Mouse (Mus musculus) liver, postnatal 0 days (tissue): ENCODE measurements at regions not wholly inside any gene's neighbourhood (a gene's known extent, or its start where the extent isn't known, plus 50 kb on each side); places are given as distances from the start of the nearest gene placed in this dataset.
A peak's percentile ranks its signal among the peaks of the same experiment; 100 is the strongest.

ENCODE experiments used
- ATAC-seq: fragments of 200-750 bp; cut with Nextera tagmentation; 2 replicates; pipeline ENCODE4 v1.8.0; 2017; ENCODE audit warnings: mild to moderate bottlenecking, moderate library complexity
- DNase-seq: peaks from one replicate; pipeline ENCODE4 v3.0.0-alpha.2; 2016
- H3K27ac ChIP-seq: fragments of 300-500 bp; sonication (generic); 2 replicates; pipeline ENCODE4 v1.5.1; 2014; ENCODE audit warnings: antibody characterized with exemption, moderate library complexity, mild to moderate bottlenecking, low read depth
- H3K27me3 ChIP-seq: fragments of 300-500 bp; sonication (generic); 2 replicates; pipeline ENCODE4 v1.6.1; 2014; ENCODE audit warnings: low read length, control low read depth, mixed read lengths; ENCODE audit not compliant: insufficient read depth
- H3K36me3 ChIP-seq: fragments of 300-500 bp; sonication (generic); replicated peaks from 2 replicates; pipeline ENCODE4 v1.6.1; 2014; ENCODE audit warnings: mild to moderate bottlenecking, control low read depth, low read length, moderate library complexity, mixed read lengths; ENCODE audit not compliant: insufficient read depth
- H3K4me1 ChIP-seq: fragments of 300-500 bp; sonication (generic); 2 replicates; pipeline ENCODE4 v1.6.1; 2014; ENCODE audit warnings: antibody characterized with exemption, mild to moderate bottlenecking, control low read depth; ENCODE audit not compliant: insufficient read depth
- H3K4me2 ChIP-seq: fragments of 300-500 bp; sonication (generic); 2 replicates; pipeline ENCODE4 v1.6.1; 2014; ENCODE audit warnings: low read depth, mild to moderate bottlenecking, low read length, moderate library complexity, mixed read lengths
- H3K4me3 ChIP-seq: fragments of 300-500 bp; sonication (generic); 2 replicates; pipeline ENCODE4 v1.5.1; 2014; ENCODE audit warnings: low read depth, low read length
- H3K9ac ChIP-seq: fragments of 300-500 bp; sonication (generic); replicated peaks from 2 replicates; pipeline ENCODE4 v1.6.1; 2014; ENCODE audit warnings: mild to moderate bottlenecking, moderate library complexity
- H3K9me3 ChIP-seq: fragments of 300-500 bp; sonication (generic); 2 replicates; pipeline ENCODE4 v1.6.1; 2016; ENCODE audit warnings: mild to moderate bottlenecking, control low read depth, low read length, mixed read lengths
- CTCF ChIP-seq: sonication (generic); IDR thresholded peaks from 2 replicates; pipeline ENCODE4 v1.5.1; 2016; ENCODE audit warnings: antibody characterized with exemption, low read depth
- EP300 ChIP-seq: IDR thresholded peaks from 2 replicates; pipeline ENCODE4 v1.6.1; 2016; ENCODE audit warnings: antibody characterized with exemption, low read depth, mild to moderate bottlenecking
- WGBS: fragments of 180-500 bp; shearing (Covaris S2); extraction: QIAGEN DNeasy Blood & Tissue Kit; methylation state at CpG from one replicate; pipeline ENCODE4 v1.1.7; 2014; ENCODE audit not compliant: insufficient replicate concordance; 5-methylcytosine and 5-hydroxymethylcytosine counted together

DNA sequence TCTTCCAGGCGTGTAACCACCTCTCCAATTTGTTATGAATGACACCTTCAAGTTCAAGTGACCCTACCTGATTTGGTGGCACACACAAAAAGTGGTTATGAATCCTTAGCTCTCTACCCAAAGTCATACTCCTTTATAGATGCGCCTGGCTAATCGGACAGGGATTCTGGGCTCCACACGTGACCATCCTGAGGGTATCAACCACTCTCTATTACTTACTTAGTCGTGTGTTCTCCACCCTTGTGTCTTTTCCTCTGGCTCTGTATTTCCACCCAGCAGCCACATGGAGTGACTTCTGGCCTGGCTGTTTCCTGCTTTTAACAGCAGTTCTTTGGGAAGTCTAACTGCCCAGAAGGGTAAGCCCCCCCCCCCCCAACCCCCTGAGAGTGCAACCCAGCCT is 127.4 kb upstream of the Klf14 start:
- peaks cover 2% of the 10 kb centered on the region; the same call in 1 of the 2 replicates for H3K36me3 ChIP-seq
- H3K4me3 ChIP-seq = no peak overlapping the region
- no peak overlapping the region for H3K27ac ChIP-seq
- WGBS = 86% methylated on average over 5 of the region's 5 CpGs
- no peak for TF ChIP-seq CTCF
- H3K9ac ChIP-seq = no peak overlapping the region
- no peak for DNase-seq
- H3K4me1 ChIP-seq = no peaks in the 10 kb centered on the region; the same call in 1 of the 2 replicates
- H3K27me3 ChIP-seq = no peaks in the 10 kb centered on the region
- no peak for ATAC-seq
- H3K9me3 ChIP-seq = no peaks in the 10 kb centered on the region
- H3K4me2 ChIP-seq = no peak overlapping the region

DNA sequence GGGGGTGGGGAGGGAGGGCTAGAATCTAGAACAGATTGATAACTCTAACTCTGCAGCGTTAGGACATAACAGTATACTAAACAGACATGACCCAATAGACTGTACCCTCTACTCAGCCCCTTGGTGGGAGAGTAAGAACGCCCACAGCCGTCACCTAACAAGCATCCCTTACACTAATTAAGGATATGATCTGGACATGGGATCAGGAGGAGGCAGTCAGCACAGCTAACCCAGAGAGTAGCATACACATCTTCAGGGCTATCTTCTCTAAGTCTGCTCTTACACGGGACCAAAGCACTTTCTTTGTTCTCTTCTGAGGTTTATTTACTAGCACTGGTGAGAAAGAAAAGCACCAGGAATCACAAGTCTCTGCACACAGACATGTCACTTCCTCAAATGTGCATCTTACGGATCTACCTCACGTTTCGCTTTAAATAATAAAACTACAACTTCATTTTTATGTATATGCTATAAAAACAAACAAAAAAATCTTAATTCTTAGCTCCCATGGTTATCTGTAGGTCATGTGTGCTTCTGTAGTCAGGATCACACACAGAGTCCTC is 128.0 kb upstream of the Klf14 start:
- Histone ChIP-seq H3K27ac (no peak overlapping the region), H3K4me3 (no peak overlapping the region), H3K27me3 (no peaks in the 10 kb centered on the region), H3K4me1 (no peaks in the 10 kb centered on the region; the same call in 1 of the 2 replicates), H3K4me2 (no peak overlapping the region), H3K9me3 (no peaks in the 10 kb centered on the region), H3K36me3 (peaks cover 2% of the 10 kb centered on the region; the same call in 1 of the 2 replicates), H3K9ac (no peak overlapping the region)
- no peak for ATAC-seq
- DNase-seq = no peak
- WGBS = 62% methylated on average over 7 of the region's 7 CpGs
- no peak for TF ChIP-seq EP300
- TF ChIP-seq CTCF = no peak

DNA sequence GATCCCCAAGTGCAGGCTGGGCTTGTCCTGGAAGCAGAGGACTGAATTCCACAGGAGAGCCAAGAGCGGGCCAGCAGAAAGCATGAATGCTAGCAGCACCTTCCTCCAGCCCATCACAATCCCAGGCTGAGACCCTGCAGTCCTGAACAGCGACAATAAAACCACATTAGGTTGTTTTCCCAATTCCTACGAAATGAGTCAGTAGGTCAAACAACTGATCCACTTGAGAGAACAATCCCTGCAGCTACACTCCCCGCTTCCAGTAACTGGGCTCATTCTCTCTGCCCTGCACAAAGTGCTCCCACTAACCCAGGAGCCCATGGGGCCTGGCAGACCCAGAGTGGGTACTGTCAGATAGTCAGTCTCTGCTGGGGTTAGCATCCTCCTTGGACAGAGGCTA is 128.6 kb upstream of the Klf14 start:
- Histone ChIP-seq H3K4me2 (no peak overlapping the region), H3K4me3 (no peak overlapping the region), H3K27ac (no peak overlapping the region), H3K9ac (no peak overlapping the region), H3K9me3 (no peaks in the 10 kb centered on the region), H3K27me3 (no peaks in the 10 kb centered on the region), H3K4me1 (no peaks in the 10 kb centered on the region; the same call in 1 of the 2 replicates), H3K36me3 (peaks cover 4% of the 10 kb centered on the region; the same call in 1 of the 2 replicates)
- ATAC-seq (no peak), DNase-seq (no peak)
- WGBS = 80% methylated on average over 4 of the region's 4 CpGs
- TF ChIP-seq EP300 = no peak
- TF ChIP-seq CTCF = no peak

DNA sequence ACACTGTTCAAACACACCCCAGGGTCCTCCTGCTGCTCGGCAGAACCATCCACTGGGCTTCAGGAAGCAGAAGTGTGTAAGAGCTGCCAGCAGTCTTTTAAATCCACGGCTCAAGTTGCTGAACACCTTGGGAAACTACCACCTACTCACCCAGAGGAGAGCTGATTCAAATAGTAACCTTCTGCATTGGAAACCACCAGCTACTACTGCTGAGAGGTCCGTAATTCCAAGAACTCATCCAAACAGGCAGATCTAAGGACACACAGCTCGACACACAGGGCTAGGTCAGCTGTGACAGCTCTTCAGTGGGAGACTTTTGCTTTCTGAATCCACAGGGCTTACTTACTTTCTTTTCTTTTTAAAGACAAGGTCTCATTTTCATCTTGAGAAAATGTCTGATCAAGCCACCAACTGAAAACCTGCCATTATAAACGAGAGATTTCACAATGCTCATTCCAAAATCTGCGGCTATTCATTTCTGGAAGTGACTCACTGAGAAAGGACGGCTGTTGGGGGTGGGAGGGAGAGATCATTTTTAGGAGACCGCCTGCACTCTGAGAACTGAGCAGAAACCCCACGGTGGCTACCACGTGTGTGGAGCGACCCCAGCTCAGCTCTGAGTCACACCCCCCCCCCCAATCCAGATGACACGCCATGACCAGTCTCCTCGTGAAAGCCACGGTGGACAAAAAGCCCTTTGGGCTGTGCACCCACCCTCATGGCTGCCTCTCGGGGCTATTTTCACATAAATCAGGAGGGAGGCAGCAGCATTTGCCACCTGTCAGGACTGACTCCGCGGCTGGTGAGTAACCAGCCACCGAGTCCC is 129.5 kb upstream of the Klf14 start:
- no peak for ATAC-seq
- no peaks in the 10 kb centered on the region; the same call in 1 of the 2 replicates for H3K4me1 ChIP-seq
- TF ChIP-seq EP300 (no peak), CTCF (no peak)
- DNase-seq = no peak
- peak overlapping the region; percentile 16; the same call in 1 of the 2 replicates for H3K27ac ChIP-seq
- H3K9ac ChIP-seq = no peak overlapping the region
- no peak overlapping the region for H3K4me3 ChIP-seq
- H3K27me3 ChIP-seq = no peaks in the 10 kb centered on the region
- H3K9me3 ChIP-seq = no peaks in the 10 kb centered on the region
- peak overlapping the region; percentile 7; the same call in 1 of the 2 replicates for H3K4me2 ChIP-seq
- WGBS = 38% methylated on average over 18 of the region's 18 CpGs
- peaks cover 2% of the 10 kb centered on the region; the same call in 1 of the 2 replicates for H3K36me3 ChIP-seq

DNA sequence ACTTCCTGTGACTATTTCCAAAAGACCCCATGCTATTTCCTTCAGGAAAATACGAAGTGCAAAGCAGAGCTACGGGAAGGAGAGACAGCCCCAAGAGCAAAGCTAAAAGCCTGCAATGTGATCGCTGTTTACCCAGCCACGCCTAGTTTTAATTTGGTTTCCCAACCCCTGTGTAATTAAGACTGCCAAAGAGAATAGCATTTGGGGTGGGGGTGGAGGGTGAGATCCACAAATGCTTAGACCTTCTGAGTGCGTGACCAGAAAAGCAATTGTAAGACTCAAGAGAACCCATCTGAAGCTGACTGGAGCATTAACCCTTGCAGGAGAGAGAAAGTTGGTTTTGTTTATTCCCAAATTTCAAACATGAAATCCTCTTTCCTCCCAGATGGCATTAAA is 130.1 kb upstream of the Klf14 start:
- DNase-seq (no peak), ATAC-seq (no peak)
- Histone ChIP-seq H3K4me1 (no peaks in the 10 kb centered on the region; the same call in 1 of the 2 replicates), H3K27ac (no peak overlapping the region), H3K4me3 (no peak overlapping the region), H3K9me3 (no peaks in the 10 kb centered on the region), H3K9ac (no peak overlapping the region), H3K36me3 (peaks cover 2% of the 10 kb centered on the region; the same call in 1 of the 2 replicates), H3K4me2 (peak overlapping the region; percentile 7; the same call in 1 of the 2 replicates), H3K27me3 (no peaks in the 10 kb centered on the region)
- TF ChIP-seq EP300 = no peak
- TF ChIP-seq CTCF = no peak
- WGBS = 49% methylated on average over 5 of the region's 5 CpGs

DNA sequence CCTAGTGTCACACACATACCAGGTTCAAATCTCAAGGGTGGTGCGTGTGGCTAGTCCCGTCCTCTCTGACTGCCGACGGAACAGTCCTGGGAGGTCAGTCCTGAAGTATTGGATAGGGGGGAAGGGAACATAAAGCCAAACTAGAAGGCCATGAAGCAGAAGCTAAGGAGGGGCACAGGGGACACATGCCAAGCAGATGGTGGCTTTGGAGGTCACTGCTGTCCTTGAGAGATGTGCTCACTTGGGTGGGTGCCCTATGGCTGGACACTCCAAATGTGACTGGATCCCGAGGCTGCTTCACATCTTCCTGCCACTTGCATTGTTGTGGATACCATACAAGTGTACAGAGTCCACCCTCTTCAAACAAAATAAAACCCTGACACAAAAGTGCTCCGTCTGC is 131.4 kb upstream of the Klf14 start:
- Histone ChIP-seq H3K9ac (no peak overlapping the region), H3K9me3 (no peaks in the 10 kb centered on the region), H3K27ac (no peak overlapping the region), H3K36me3 (peaks cover 2% of the 10 kb centered on the region; the same call in 1 of the 2 replicates), H3K4me3 (no peak overlapping the region), H3K27me3 (no peaks in the 10 kb centered on the region), H3K4me1 (no peaks in the 10 kb centered on the region; the same call in 1 of the 2 replicates), H3K4me2 (no peak overlapping the region)
- 83% methylated on average over 6 of the region's 6 CpGs for WGBS
- ATAC-seq (peak; percentile 6; the same call in 1 of the 2 replicates), DNase-seq (no peak)
- TF ChIP-seq CTCF (no peak), EP300 (no peak)
